Mouse (Mus musculus) G1E (cell line): ENCODE measurements at regions not wholly inside any gene's neighbourhood (a gene's known extent, or its start where the extent isn't known, plus 50 kb on each side); places are given as distances from the start of the nearest gene placed in this dataset.
"Not testable (repeated sequence)": the region's sequence is repeated elsewhere in the genome, so short reads cannot be mapped to it uniquely, and the experiment has no call there.

Source experiments
- ATAC-seq: 2 replicates; pipeline ENCODE4 v1.8.0; 2016; ENCODE audit warnings: mild to moderate bottlenecking; ENCODE audit not compliant: insufficient number of reproducible peaks, poor library complexity, low FRiP score, severe bottlenecking; ENCODE audit errors: extremely low read depth
- DNase-seq: peaks from one replicate; pipeline ENCODE4 v3.0.0; 2012; ENCODE audit warnings: low spot score
- H3K27me3 ChIP-seq: 2 replicates; pipeline ENCODE4 v1.6.1; 2012; ENCODE audit warnings: mild to moderate bottlenecking, low read length, inconsistent platforms; ENCODE audit not compliant: insufficient read depth
- H3K36me3 ChIP-seq: replicated peaks from 2 replicates; pipeline ENCODE3; 2012; ENCODE audit warnings: mild to moderate bottlenecking, inconsistent platforms
- H3K4me1 ChIP-seq: 2 replicates; pipeline ENCODE4 v1.6.1; 2012; ENCODE audit warnings: low read depth, low read length, inconsistent platforms, mixed read lengths; ENCODE audit not compliant: insufficient read depth
- H3K4me3 ChIP-seq: 2 replicates; pipeline ENCODE4 v1.5.1; 2012; ENCODE audit warnings: low read depth, mild to moderate bottlenecking, inconsistent platforms, low read length, moderate library complexity, mixed read lengths
- H3K9me3 ChIP-seq: replicated peaks from 2 replicates; pipeline ENCODE4 v1.6.1; 2012; ENCODE audit warnings: inconsistent platforms
- CTCF ChIP-seq: IDR thresholded peaks from 2 replicates; pipeline ENCODE4 v1.5.1; 2012; ENCODE audit warnings: low read depth, low read length, inconsistent platforms, mixed read lengths
- GATA1 ChIP-seq: IDR thresholded peaks from 2 replicates; pipeline ENCODE4 v1.6.1; 2012; ENCODE audit warnings: borderline replicate concordance, low read length, inconsistent platforms, mixed read lengths
- GATA2 ChIP-seq: IDR thresholded peaks from 2 replicates; pipeline ENCODE4 v1.6.1; 2012; ENCODE audit warnings: low read depth, low read length, inconsistent platforms, borderline replicate concordance
- POLR2AphosphoS5 ChIP-seq: IDR thresholded peaks from 2 replicates; pipeline ENCODE4 v1.6.1; 2012; ENCODE audit warnings: low read depth, low read length, inconsistent platforms; ENCODE audit not compliant: insufficient replicate concordance
- TAL1 ChIP-seq: conservative IDR thresholded peaks from 2 replicates; pipeline ENCODE4 v1.6.1; 2012; ENCODE audit warnings: low read depth, low read length, inconsistent platforms, mixed read lengths

DNA sequence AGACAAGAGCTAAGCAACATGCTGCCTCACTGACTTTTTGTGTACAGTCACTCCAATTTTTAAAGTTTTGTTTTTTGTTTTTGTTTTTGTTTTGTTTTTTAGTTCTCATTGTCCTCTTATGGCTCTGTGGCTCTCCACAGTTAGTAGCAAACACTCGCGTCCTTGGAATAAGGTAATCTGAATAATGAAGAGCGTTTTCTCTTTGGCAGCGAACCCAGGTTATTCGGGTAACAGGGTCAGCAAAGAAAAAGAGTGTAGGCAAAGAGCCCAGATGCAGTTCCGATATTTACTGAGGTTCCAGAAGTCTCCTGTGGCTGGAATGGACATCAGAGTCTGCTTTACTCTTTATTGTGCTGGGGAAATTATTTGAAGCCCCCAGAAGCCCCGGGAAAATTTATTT is 381.4 kb upstream of the Arid1b start:
- TF ChIP-seq TAL1, result no peak
- no peak for TF ChIP-seq CTCF
- no peak for TF ChIP-seq GATA1
- no peak for TF ChIP-seq GATA2
- no peak for TF ChIP-seq POLR2AphosphoS5
- ATAC-seq (no peak), DNase-seq (no peak)
- no peaks in the 10 kb centered on the region for H3K36me3 ChIP-seq
- H3K9me3 ChIP-seq, result peaks cover 4% of the 10 kb centered on the region; the same call in 1 of the 2 replicates
- 0 out of 2 replicates have a peak, but pooled peaks cover 2% of the 10 kb centered on the region for H3K27me3 ChIP-seq
- no peaks in the 10 kb centered on the region for H3K4me1 ChIP-seq
- no peak overlapping the region for H3K4me3 ChIP-seq

DNA sequence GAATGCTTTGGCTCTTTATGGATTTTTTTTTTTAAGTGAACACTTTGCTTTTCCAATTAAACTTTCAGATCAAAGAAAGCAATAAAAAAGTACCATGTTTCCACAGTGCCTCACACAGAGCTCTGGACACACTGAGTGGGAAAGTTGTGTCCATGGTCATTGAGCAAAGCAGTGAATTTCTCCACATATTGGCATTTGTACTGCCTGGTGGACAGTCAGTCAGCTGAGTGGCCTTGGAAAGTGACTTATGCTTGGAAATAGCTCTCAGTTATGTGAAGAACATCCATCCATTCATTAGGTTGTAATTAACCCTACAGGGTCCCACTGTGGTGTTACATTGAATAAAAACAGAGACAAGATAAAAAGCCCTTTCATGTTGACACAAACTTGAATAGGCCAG is 373.8 kb upstream of the Arid1b start:
- H3K9me3 ChIP-seq, result no peaks in the 10 kb centered on the region
- H3K4me3 ChIP-seq, result no peak overlapping the region
- no peak for TF ChIP-seq GATA1
- no peak for TF ChIP-seq TAL1
- no peak for TF ChIP-seq POLR2AphosphoS5
- TF ChIP-seq GATA2, result no peak
- TF ChIP-seq CTCF, result no peak
- DNase-seq (no peak), ATAC-seq (no peak)
- H3K36me3 ChIP-seq, result no peaks in the 10 kb centered on the region
- H3K4me1 ChIP-seq, result no peaks in the 10 kb centered on the region
- H3K27me3 ChIP-seq, result no peaks in the 10 kb centered on the region

DNA sequence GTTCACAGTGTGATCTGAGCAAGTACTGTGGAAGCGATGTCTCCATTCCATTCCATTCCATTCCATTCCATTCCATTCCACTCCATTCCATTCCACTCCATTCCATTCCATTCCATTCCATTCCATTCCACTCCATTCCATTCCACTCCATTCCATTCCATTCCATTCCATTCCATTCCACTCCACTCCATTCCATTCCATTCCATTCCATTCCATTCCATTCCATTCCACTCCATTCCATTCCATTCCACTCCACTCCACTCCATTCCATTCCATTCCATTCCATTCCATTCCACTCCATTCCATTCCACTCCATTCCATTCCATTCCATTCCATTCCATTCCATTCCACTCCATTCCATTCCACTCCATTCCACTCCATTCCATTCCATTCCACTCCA is 368.0 kb upstream of the Arid1b start:
- not testable (repeated sequence) for H3K4me1 ChIP-seq, DNase-seq, H3K36me3 ChIP-seq, H3K4me3 ChIP-seq, H3K9me3 ChIP-seq, ATAC-seq, H3K27me3 ChIP-seq

DNA sequence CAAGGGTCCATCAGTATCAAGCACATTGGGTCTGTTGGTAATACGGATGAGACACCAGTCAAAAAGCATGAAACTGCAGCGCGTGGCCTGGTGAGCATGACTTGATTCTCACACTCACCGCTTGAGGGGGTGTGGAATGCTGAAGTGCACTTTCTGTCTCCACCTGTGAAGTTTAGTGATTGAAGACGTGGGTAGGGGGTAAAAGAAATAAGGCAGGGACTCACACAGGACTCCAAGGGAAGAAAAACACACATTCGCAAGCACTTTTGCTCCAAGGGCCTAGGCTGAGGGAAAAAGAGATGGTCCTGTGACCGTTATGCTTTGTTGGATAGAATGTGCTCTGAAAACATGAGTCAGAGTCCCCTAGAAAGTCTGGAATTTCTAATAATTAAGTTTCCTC is 366.6 kb upstream of the Arid1b start:
- Histone ChIP-seq H3K4me3 (no peak overlapping the region), H3K36me3 (no peaks in the 10 kb centered on the region), H3K27me3 (no peaks in the 10 kb centered on the region), H3K4me1 (no peaks in the 10 kb centered on the region), H3K9me3 (no peaks in the 10 kb centered on the region)
- DNase-seq (no peak), ATAC-seq (no peak)
- TF ChIP-seq GATA2, result no peak
- TF ChIP-seq POLR2AphosphoS5, result no peak
- TF ChIP-seq GATA1, result no peak
- TF ChIP-seq TAL1, result no peak
- no peak for TF ChIP-seq CTCF

DNA sequence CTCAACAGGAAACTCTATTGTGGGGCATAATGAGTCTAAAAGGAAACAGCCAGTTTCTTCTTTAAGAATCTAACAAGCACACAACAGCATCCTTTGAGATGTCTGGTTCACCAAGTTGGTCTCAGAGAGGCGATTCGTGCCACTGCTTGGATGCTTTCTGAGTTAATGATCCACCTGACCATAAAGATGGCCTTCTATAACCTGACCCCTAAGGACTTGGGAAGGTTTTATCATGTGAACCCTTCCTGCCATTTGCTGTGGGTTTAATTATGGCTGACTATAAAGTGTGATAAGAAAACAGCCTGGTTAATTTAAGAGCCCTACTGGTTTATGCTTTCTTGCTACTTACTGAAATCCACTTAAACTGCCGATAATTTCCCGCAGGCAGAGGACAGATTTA is 363.0 kb upstream of the Arid1b start:
- Histone ChIP-seq H3K36me3 (no peaks in the 10 kb centered on the region), H3K27me3 (0 out of 2 replicates have a peak, but pooled peaks cover 3% of the 10 kb centered on the region), H3K4me1 (no peaks in the 10 kb centered on the region), H3K9me3 (no peaks in the 10 kb centered on the region), H3K4me3 (no peak overlapping the region)
- DNase-seq (no peak), ATAC-seq (no peak)
- no peak for TF ChIP-seq TAL1
- TF ChIP-seq CTCF, result no peak
- TF ChIP-seq GATA2, result no peak
- TF ChIP-seq GATA1, result no peak
- TF ChIP-seq POLR2AphosphoS5, result no peak

DNA sequence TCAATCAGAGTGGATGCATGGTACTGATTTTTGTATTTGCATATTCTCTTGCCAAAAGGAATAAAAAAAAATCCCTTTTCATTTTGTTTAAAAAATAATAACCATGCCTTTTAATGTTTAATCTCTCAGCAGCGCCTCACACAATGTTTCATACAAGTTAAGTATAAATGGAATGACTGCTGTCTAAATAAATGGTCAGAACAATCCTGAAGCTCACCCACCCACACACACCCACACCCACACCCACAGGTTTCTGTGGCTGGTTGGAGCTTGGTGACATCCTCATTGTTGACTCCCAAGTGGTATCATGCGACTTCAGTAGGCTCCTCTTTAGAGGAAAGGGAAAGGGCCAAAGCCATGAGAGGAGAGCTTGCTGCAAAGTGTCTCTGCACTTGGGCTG is 361.6 kb upstream of the Arid1b start:
- DNase-seq, result no peak
- no peaks in the 10 kb centered on the region for H3K36me3 ChIP-seq
- H3K4me3 ChIP-seq, result no peak overlapping the region
- H3K4me1 ChIP-seq, result no peaks in the 10 kb centered on the region
- no peaks in the 10 kb centered on the region for H3K9me3 ChIP-seq
- no peak for ATAC-seq
- 0 out of 2 replicates have a peak, but pooled peaks cover 3% of the 10 kb centered on the region for H3K27me3 ChIP-seq
- TF ChIP-seq POLR2AphosphoS5 (no peak), GATA1 (no peak)

DNA sequence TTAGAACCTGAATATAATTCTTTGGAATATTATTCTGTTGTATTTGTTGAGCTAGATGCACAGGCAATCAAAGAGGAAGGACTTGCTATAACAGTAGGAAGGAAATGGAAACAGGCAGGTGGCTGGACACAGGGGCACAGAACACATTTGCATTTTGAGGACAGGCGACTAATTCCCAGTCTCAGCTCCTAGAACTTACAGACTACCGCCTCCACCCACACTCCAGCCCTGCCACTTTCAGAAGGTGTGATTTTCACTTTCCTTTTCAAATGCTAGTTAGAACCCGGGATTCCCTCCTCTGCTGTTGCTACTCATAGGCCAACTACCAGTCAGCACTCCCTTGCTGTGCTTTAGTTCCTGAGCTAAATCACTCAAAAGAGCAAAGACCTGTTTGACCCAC is 360.4 kb upstream of the Arid1b start:
- H3K36me3 ChIP-seq, result no peaks in the 10 kb centered on the region
- H3K4me1 ChIP-seq, result no peaks in the 10 kb centered on the region
- no peaks in the 10 kb centered on the region for H3K9me3 ChIP-seq
- no peak for ATAC-seq
- DNase-seq, result no peak
- TF ChIP-seq CTCF (no peak), POLR2AphosphoS5 (no peak)
- 0 out of 2 replicates have a peak, but pooled peaks cover 3% of the 10 kb centered on the region for H3K27me3 ChIP-seq
- H3K4me3 ChIP-seq, result no peak overlapping the region
